Mouse (Mus musculus) embryonic facial prominence, embryonic 11.5 days (tissue): ENCODE measurements at regions not wholly inside any gene's neighbourhood (a gene's known extent, or its start where the extent isn't known, plus 50 kb on each side); places are given as distances from the start of the nearest gene placed in this dataset.
"Not testable (repeated sequence)": the region's sequence is repeated elsewhere in the genome, so short reads cannot be mapped to it uniquely, and the experiment has no call there.

Experiments used
- ATAC-seq: fragments of 200-750 bp; cut with Nextera tagmentation; replicated peaks from 2 replicates; pipeline ENCODE4 v1.8.0; 2017; ENCODE audit warnings: low read depth; ENCODE audit not compliant: insufficient number of reproducible peaks, low FRiP score, low TSS enrichment
- DNase-seq: peaks from one replicate; pipeline ENCODE4 v3.0.0-alpha.2; 2015; ENCODE audit warnings: low spot score
- H3K27ac ChIP-seq: fragments of 300-500 bp; sonication (generic); replicated peaks from 2 replicates; pipeline ENCODE4 v1.5.1; 2014; ENCODE audit warnings: mild to moderate bottlenecking, low read depth, low read length, control low read depth
- H3K27me3 ChIP-seq: fragments of 300-500 bp; sonication (generic); 2 replicates; pipeline ENCODE4 v1.6.1; 2014; ENCODE audit warnings: mild to moderate bottlenecking, low read length, moderate library complexity, mixed read lengths; ENCODE audit not compliant: control insufficient read depth, insufficient read depth
- H3K36me3 ChIP-seq: fragments of 300-500 bp; sonication (generic); replicated peaks from 2 replicates; pipeline ENCODE4 v1.6.1; 2014; ENCODE audit warnings: low read depth, mild to moderate bottlenecking, low read length, moderate library complexity, mixed read lengths; ENCODE audit not compliant: control insufficient read depth, insufficient read depth
- H3K4me1 ChIP-seq: fragments of 300-500 bp; sonication (generic); 2 replicates; pipeline ENCODE4 v1.6.1; 2014; ENCODE audit warnings: low read length, mixed read lengths; ENCODE audit not compliant: control insufficient read depth, insufficient read depth
- H3K4me2 ChIP-seq: fragments of 300-500 bp; sonication (generic); 2 replicates; pipeline ENCODE4 v1.6.1; 2014; ENCODE audit warnings: low read depth, mild to moderate bottlenecking, control low read depth, low read length, moderate library complexity
- H3K4me3 ChIP-seq: fragments of 300-500 bp; sonication (generic); 2 replicates; pipeline ENCODE4 v1.5.1; 2014; ENCODE audit warnings: low read depth, low read length, control low read depth
- H3K9ac ChIP-seq: fragments of 300-500 bp; sonication (generic); replicated peaks from 2 replicates; pipeline ENCODE4 v1.6.1; 2014; ENCODE audit warnings: mild to moderate bottlenecking, control low read depth, low read length
- H3K9me3 ChIP-seq: fragments of 300-500 bp; sonication (generic); replicated peaks from 2 replicates; pipeline ENCODE4 v1.6.1; 2016; ENCODE audit warnings: mild to moderate bottlenecking, low read length, inconsistent platforms, mixed read lengths; ENCODE audit not compliant: control insufficient read depth
- WGBS: fragments of 180-500 bp; shearing (Covaris S2); extraction: QIAGEN DNeasy Blood & Tissue Kit; methylation state at CpG from one replicate; pipeline ENCODE4 v1.1.7; 2014; 5-methylcytosine and 5-hydroxymethylcytosine counted together

DNA sequence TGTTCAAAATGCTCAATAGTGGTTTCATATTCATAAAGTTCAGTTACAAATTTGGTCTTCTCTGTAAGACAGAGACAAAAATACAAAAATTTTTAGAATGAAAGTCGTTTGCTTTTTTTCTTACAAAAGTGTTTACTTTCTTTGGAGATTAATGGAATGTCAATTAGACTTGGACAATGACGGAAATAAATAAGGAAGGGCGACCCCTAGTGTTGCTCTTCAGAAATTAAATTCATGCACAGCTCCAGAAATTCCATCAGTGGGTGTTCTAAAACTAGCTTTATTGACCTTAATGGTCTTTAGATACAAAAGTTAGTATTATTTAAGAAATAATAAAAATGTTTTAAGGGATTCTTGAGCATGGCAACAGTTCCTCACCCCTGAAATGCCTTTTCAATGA, 141.8 kb upstream of the Lama2 start:
- no peak for ATAC-seq

GRCm38 (mm10) chr10:27802368-27802767, 182.8 kb upstream of the Lama2 start:
- Histone ChIP-seq H3K4me3 (no peak overlapping the region), H3K9me3 (no peaks in the 10 kb centered on the region), H3K36me3 (no peaks in the 10 kb centered on the region), H3K9ac (no peak overlapping the region), H3K27ac (no peak overlapping the region), H3K4me1 (no peaks in the 10 kb centered on the region), H3K4me2 (no peak overlapping the region), H3K27me3 (no peaks in the 10 kb centered on the region)
- WGBS = 50% methylated on average over 1 of the region's 1 CpGs
- ATAC-seq = no peak
- no peak for DNase-seq

More for the DNA sequence above, 141.8 kb upstream of the Lama2 start:
- Histone ChIP-seq H3K27me3 (no peaks in the 10 kb centered on the region), H3K4me1 (no peaks in the 10 kb centered on the region), H3K9ac (no peak overlapping the region), H3K4me3 (no peak overlapping the region), H3K9me3 (no peaks in the 10 kb centered on the region), H3K27ac (no peak overlapping the region), H3K36me3 (no peaks in the 10 kb centered on the region), H3K4me2 (no peak overlapping the region)
- DNase-seq = peak; percentile 65
- 3% methylated on average over 3 of the region's 3 CpGs for WGBS

DNA sequence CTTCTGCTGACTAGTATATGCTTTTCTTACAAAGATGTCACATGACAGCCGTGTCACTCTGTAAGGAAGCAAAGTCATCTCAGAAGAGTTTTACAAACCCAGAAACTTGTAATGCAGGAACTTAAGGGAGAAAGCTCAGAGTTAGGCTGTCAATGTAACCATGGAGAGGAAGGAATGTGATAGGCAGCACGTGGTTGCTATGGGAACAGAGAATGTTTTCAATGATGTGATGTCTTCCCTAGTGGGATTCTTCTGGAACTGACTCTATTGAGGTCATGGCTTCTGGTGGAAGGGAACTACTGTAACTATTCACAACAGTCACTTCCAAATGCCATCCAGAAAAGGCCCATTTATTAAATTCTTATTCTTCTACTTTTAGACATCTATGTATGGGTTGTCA, 190.0 kb upstream of the Lama2 start:
- Histone ChIP-seq H3K9ac (no peak overlapping the region), H3K4me3 (no peak overlapping the region), H3K27ac (no peak overlapping the region), H3K4me2 (no peak overlapping the region), H3K9me3 (no peaks in the 10 kb centered on the region), H3K27me3 (no peaks in the 10 kb centered on the region), H3K36me3 (no peaks in the 10 kb centered on the region), H3K4me1 (no peaks in the 10 kb centered on the region)
- peak; percentile 12 for DNase-seq
- no peak for ATAC-seq
- 61% methylated on average over 2 of the region's 2 CpGs for WGBS

- DNase-seq, H3K4me1 ChIP-seq, ATAC-seq, H3K4me3 ChIP-seq, H3K36me3 ChIP-seq, H3K4me2 ChIP-seq, H3K27ac ChIP-seq, H3K9ac ChIP-seq, H3K9me3 ChIP-seq, H3K27me3 ChIP-seq: not testable (repeated sequence)
- WGBS = 88% methylated on average over 7 of the region's 9 CpGs
Observed at GRCm38 (mm10) chr10:27825671-27826070, 206.1 kb upstream of the Lama2 start.

- DNase-seq = no peak
- Histone ChIP-seq H3K27ac (no peak overlapping the region), H3K36me3 (no peaks in the 10 kb centered on the region), H3K4me1 (no peaks in the 10 kb centered on the region), H3K4me2 (no peak overlapping the region), H3K4me3 (no peak overlapping the region), H3K9ac (no peak overlapping the region), H3K27me3 (no peaks in the 10 kb centered on the region), H3K9me3 (no peaks in the 10 kb centered on the region)
- 93% methylated on average over 1 of the region's 1 CpGs for WGBS
- no peak for ATAC-seq
Observed at GRCm38 (mm10) chr10:27828346-27828745, 208.8 kb upstream of the Lama2 start.

DNA sequence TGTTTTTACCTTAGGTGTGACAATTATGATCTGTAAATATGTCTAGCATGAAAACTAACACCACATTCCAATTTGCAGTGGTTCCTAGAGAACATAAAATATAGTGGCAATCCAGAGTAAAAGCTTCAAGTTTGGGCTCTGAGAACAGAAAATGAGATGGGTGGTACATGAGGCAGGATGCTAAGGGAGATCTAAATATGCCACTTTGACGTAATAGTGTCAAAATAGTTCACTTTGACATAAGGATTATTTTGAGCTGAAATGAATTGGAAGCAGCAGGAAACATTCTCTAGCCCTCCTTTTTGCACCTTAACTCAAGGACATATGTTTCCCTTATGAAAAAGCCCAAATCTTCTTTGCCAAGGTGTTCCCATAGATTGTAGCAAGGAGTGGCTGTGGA, 219.1 kb upstream of the Lama2 start:
- DNase-seq (no peak), ATAC-seq (no peak)
- H3K9me3 ChIP-seq = no peaks in the 10 kb centered on the region
- no peak overlapping the region for H3K4me2 ChIP-seq
- no peak overlapping the region for H3K27ac ChIP-seq
- H3K27me3 ChIP-seq = no peaks in the 10 kb centered on the region
- no peak overlapping the region for H3K4me3 ChIP-seq
- no peaks in the 10 kb centered on the region for H3K36me3 ChIP-seq
- H3K4me1 ChIP-seq = no peaks in the 10 kb centered on the region
- H3K9ac ChIP-seq = no peak overlapping the region
- WGBS = 86% methylated on average over 1 of the region's 1 CpGs

GRCm38 (mm10) chr10:27841042-27841709, 221.6 kb upstream of the Lama2 start:
- Histone ChIP-seq H3K27ac (no peak overlapping the region), H3K4me3 (no peak overlapping the region), H3K9me3 (no peaks in the 10 kb centered on the region), H3K4me1 (no peaks in the 10 kb centered on the region), H3K27me3 (no peaks in the 10 kb centered on the region), H3K4me2 (no peak overlapping the region), H3K9ac (no peak overlapping the region), H3K36me3 (no peaks in the 10 kb centered on the region)
- no peak for DNase-seq
- 75% methylated on average over 5 of the region's 5 CpGs for WGBS
- ATAC-seq = no peak

DNA sequence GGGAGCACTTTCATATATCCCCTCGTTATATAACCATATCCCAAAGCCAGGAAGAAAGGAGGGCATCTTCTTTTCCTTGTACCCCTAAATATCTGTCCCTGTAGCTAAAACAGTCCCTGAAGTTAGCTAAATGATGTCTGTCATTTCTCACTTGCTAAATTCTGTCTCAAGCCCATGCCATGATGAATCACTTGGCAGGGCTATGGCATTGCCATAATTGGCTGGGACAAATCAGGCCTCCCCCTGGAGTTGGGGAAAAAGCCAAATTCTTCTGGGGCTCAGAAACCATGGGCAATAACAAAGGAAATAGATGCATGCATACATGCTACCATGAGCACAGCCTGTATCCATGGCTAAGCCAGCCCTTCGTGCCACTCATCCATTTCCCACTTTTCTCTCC, 223.5 kb upstream of the Lama2 start:
- no peaks in the 10 kb centered on the region for H3K9me3 ChIP-seq
- no peaks in the 10 kb centered on the region for H3K36me3 ChIP-seq
- H3K4me1 ChIP-seq = no peaks in the 10 kb centered on the region
- DNase-seq (no peak), ATAC-seq (no peak)
- H3K4me2 ChIP-seq = no peak overlapping the region
- H3K4me3 ChIP-seq = no peak overlapping the region
- WGBS = 76% methylated on average over 2 of the region's 2 CpGs
- H3K9ac ChIP-seq = no peak overlapping the region
- no peak overlapping the region for H3K27ac ChIP-seq
- no peaks in the 10 kb centered on the region for H3K27me3 ChIP-seq
